Mouse (Mus musculus) kidney, embryonic 16.5 days (tissue): ENCODE results near the gene Mn1. TPM values are rescaled to one million over a fixed set of nuclear protein-coding genes. Genes with fewer than 3 reads are reported as not detected.

Source experiments
- ATAC-seq: fragments of 200-750 bp; cut with Nextera tagmentation; 2 replicates; pipeline ENCODE4 v1.8.0; 2017; ENCODE audit warnings: moderate TSS enrichment; ENCODE audit not compliant: low FRiP score, low TSS enrichment
- H3K27ac ChIP-seq: fragments of 300-500 bp; sonication (generic); 2 replicates; pipeline ENCODE4 v1.5.1; 2014; ENCODE audit warnings: low read length
- H3K27me3 ChIP-seq: fragments of 300-500 bp; sonication (generic); 2 replicates; pipeline ENCODE4 v1.6.1; 2014; ENCODE audit warnings: low read length, control low read depth, mixed read lengths; ENCODE audit not compliant: insufficient read depth
- H3K36me3 ChIP-seq: fragments of 300-500 bp; sonication (generic); 2 replicates; pipeline ENCODE4 v1.6.1; 2014; ENCODE audit warnings: low read length, control low read depth, mixed read lengths; ENCODE audit not compliant: insufficient read depth
- H3K4me1 ChIP-seq: fragments of 300-500 bp; sonication (generic); 2 replicates; pipeline ENCODE4 v1.6.1; 2014; ENCODE audit warnings: low read length, control low read depth, mixed read lengths; ENCODE audit not compliant: insufficient read depth
- H3K4me2 ChIP-seq: fragments of 300-500 bp; sonication (generic); replicated peaks from 2 replicates; pipeline ENCODE4 v1.6.1; 2014; ENCODE audit warnings: low read depth, low read length
- H3K4me3 ChIP-seq: fragments of 300-500 bp; sonication (generic); 2 replicates; pipeline ENCODE4 v1.5.1; 2014; ENCODE audit warnings: mild to moderate bottlenecking, low read length
- H3K9ac ChIP-seq: fragments of 300-500 bp; sonication (generic); replicated peaks from 2 replicates; pipeline ENCODE4 v1.6.1; 2014; ENCODE audit warnings: low read length
- H3K9me3 ChIP-seq: fragments of 300-500 bp; sonication (generic); 2 replicates; pipeline ENCODE4 v1.6.1; 2016; ENCODE audit warnings: low read length, control low read depth
- WGBS: fragments of 180-500 bp; shearing (Covaris S2); extraction: QIAGEN DNeasy Blood & Tissue Kit; methylation state at CpG from one replicate; pipeline ENCODE4 v1.1.7; 2014; 5-methylcytosine and 5-hydroxymethylcytosine counted together
- polyA plus RNA-seq: library from polyadenylated mRNA; unstranded; fragments of >200 nt; fragmentation: Nextera tagmentation; extraction: Ambion mirVana; gene quantifications from 2 replicates; pipeline ENCODE4 v1.2.1, GENCODE M21; 2015

Gene Mn1
- polyA plus RNA-seq, 1 experiment from 2014 or later: 6.9 TPM

DNA sequence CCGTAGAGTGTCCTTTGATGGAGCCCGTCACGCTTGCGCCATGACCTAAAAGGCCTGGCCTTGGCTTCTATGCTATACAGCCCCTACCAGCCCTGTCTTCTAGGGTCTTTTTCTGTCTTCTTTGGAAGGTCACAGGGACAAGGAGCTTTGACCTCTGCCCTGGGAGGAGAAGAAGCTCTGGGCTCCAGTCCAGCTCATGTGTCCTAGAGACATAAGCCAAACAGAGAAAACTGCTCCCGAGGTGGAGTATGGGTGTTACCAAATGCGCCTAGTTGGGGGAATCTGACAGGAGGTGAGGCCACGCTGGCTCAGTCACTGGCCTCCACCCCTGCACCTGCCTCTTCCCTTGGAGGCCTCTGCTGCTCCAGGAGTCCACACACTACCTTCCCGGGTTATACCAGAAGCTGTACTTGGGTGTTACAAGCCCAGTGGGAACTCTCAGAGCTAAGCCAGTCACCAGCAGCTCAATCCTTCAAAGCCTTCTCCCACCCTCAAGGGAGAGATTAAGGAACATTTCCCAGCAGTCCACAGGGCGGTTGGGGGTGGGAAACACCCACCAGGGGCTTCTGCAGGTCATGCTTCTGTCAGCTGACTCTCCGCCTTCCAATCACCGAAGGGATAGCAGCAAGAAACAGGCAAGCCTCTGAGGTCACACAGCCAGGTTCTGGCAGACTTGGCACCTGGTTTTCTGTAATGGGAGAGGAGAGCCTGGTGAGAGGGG, 25.1 kb downstream of the Mn1 start:
- ATAC-seq: no peak; the same call in 1 of the 2 replicates
- 67% methylated on average over 11 of the region's 11 CpGs for WGBS
- H3K36me3 ChIP-seq: no peaks in the 10 kb centered on the region
- H3K9ac ChIP-seq: no peak overlapping the region
- H3K4me1 ChIP-seq: no peaks in the 10 kb centered on the region
- H3K4me2 ChIP-seq: no peak overlapping the region
- no peaks in the 10 kb centered on the region for H3K9me3 ChIP-seq
- no peak overlapping the region for H3K4me3 ChIP-seq
- H3K27me3 ChIP-seq: 0 out of 2 replicates have a peak, but pooled peaks cover 2% of the 10 kb centered on the region
- H3K27ac ChIP-seq: no peak overlapping the region

DNA sequence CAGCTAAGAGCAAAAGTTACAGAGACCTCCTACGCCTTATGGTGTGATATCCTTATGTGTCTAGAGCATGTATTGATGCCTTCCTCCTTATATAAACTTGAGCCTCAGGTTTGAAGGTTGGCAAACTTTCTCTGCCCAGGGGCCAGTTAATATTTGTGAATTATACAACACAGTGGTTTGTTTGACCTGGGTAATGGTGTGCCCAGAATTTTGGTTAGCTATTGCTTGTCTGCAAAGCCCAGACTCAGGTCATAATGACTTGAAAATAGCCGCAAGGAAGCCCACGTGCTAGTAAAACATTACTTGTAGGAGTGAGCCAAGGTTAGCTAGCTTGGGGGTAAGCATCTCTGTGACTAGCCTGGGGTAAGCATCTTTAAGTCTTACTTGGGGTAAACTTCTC, 26.5 kb downstream of the Mn1 start:
- H3K9me3 ChIP-seq: no peaks in the 10 kb centered on the region
- 88% methylated on average over 3 of the region's 3 CpGs for WGBS
- no peak for ATAC-seq

GRCm38 (mm10) chr5:111444361-111444760, 27.2 kb downstream of the Mn1 start:
- H3K36me3 ChIP-seq: no peaks in the 10 kb centered on the region
- 79% methylated on average over 4 of the region's 4 CpGs for WGBS
- H3K4me2 ChIP-seq: no peak overlapping the region
- H3K9ac ChIP-seq: no peak overlapping the region
- no peak for ATAC-seq
- H3K27me3 ChIP-seq: 0 out of 2 replicates have a peak, but pooled peaks cover 2% of the 10 kb centered on the region
- no peak overlapping the region for H3K27ac ChIP-seq
- no peak overlapping the region for H3K4me3 ChIP-seq
- H3K4me1 ChIP-seq: no peaks in the 10 kb centered on the region
- H3K9me3 ChIP-seq: no peaks in the 10 kb centered on the region

More for the DNA sequence above, 26.5 kb downstream of the Mn1 start:
- Histone ChIP-seq H3K4me3 (no peak overlapping the region), H3K36me3 (no peaks in the 10 kb centered on the region), H3K4me2 (no peak overlapping the region), H3K9ac (no peak overlapping the region), H3K4me1 (no peaks in the 10 kb centered on the region), H3K27me3 (0 out of 2 replicates have a peak, but pooled peaks cover 2% of the 10 kb centered on the region), H3K27ac (no peak overlapping the region)

DNA sequence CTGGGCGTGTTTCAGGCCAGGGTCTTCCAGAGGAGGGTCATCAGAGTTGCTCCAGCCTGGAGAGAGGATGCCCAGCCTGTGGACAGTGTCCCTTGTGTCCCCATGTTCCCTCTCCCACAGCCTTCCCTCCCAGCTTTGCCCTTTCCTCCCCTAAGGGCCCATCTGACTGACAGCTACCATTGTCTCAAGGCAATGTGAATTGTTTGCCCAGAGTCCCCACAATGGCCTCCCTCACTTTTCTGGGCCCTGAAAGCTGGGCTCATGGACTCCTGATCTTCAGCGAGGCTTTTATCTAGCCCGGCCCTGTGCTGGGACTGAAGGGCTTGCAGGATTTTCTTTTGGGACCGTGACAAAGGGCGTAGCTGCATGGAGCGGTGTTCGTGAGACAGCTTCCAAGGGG, 29.5 kb downstream of the Mn1 start:
- Histone ChIP-seq H3K36me3 (no peaks in the 10 kb centered on the region), H3K9me3 (no peaks in the 10 kb centered on the region), H3K27me3 (peaks cover 2% of the 10 kb centered on the region; the same call in 1 of the 2 replicates), H3K4me3 (no peak overlapping the region), H3K9ac (no peak overlapping the region), H3K27ac (no peak overlapping the region), H3K4me2 (no peak overlapping the region), H3K4me1 (no peaks in the 10 kb centered on the region)
- no peak for ATAC-seq
- WGBS: 88% methylated on average over 7 of the region's 7 CpGs

- Histone ChIP-seq H3K36me3 (no peaks in the 10 kb centered on the region), H3K4me2 (no peak overlapping the region), H3K4me3 (no peak overlapping the region), H3K27ac (no peak overlapping the region), H3K9ac (no peak overlapping the region), H3K27me3 (no peaks in the 10 kb centered on the region; the same call in 1 of the 2 replicates), H3K4me1 (no peaks in the 10 kb centered on the region), H3K9me3 (no peaks in the 10 kb centered on the region)
- no peak for ATAC-seq
- 70% methylated on average over 8 of the region's 8 CpGs for WGBS
These were observed 32.5 kb downstream of the Mn1 start for GRCm38 (mm10) chr5:111449700-111450099.

- H3K4me3 ChIP-seq: no peak overlapping the region
- H3K27ac ChIP-seq: no peak overlapping the region
- ATAC-seq: no peak; the same call in 1 of the 2 replicates
- no peak overlapping the region for H3K4me2 ChIP-seq
- H3K9ac ChIP-seq: no peak overlapping the region
- H3K36me3 ChIP-seq: peaks cover 4% of the 10 kb centered on the region; the same call in 1 of the 2 replicates
- WGBS: 82% methylated on average over 5 of the region's 5 CpGs
- no peaks in the 10 kb centered on the region; the same call in none of the 2 replicates for H3K27me3 ChIP-seq
- no peaks in the 10 kb centered on the region; the same call in 1 of the 2 replicates for H3K9me3 ChIP-seq
- no peaks in the 10 kb centered on the region for H3K4me1 ChIP-seq
These were observed 37.1 kb downstream of the Mn1 start for GRCm38 (mm10) chr5:111454240-111454639.

GRCm38 (mm10) chr5:111454876-111455275, 37.7 kb downstream of the Mn1 start:
- 69% methylated on average over 6 of the region's 6 CpGs for WGBS

DNA sequence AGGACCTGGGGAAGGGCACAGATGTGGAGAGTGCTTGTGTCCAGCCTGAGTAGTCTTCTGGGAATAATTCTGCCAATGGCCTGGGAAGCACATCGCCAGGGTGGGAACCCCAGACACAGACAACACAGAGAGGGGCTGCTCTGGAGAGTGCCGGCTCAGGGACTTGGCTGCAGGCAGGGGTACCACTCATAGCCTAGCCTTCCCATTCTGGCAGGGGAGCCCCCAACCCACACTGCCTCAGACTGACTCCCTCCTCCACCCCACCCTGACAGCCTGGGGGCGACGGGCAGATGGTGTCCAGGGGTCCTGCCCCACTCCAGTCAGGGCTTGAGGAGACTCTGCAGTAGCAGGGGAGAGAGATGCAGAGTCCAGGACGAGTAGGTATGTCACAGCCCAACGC, 41.5 kb downstream of the Mn1 start:
- Histone ChIP-seq H3K4me3 (no peak overlapping the region), H3K4me1 (no peaks in the 10 kb centered on the region), H3K9me3 (no peaks in the 10 kb centered on the region; the same call in 1 of the 2 replicates), H3K4me2 (no peak overlapping the region), H3K9ac (no peak overlapping the region), H3K27me3 (no peaks in the 10 kb centered on the region; the same call in 1 of the 2 replicates), H3K36me3 (peaks cover 4% of the 10 kb centered on the region; the same call in 1 of the 2 replicates), H3K27ac (no peak overlapping the region)
- peak; percentile 47; the same call in 1 of the 2 replicates for ATAC-seq
- WGBS: 71% methylated on average over 6 of the region's 6 CpGs

More at GRCm38 (mm10) chr5:111454876-111455275, 37.7 kb downstream of the Mn1 start:
- no peaks in the 10 kb centered on the region for H3K4me1 ChIP-seq
- H3K4me2 ChIP-seq: no peak overlapping the region
- ATAC-seq: no peak
- no peak overlapping the region for H3K9ac ChIP-seq
- H3K27ac ChIP-seq: no peak overlapping the region
- no peaks in the 10 kb centered on the region; the same call in 1 of the 2 replicates for H3K9me3 ChIP-seq
- H3K4me3 ChIP-seq: no peak overlapping the region
- no peaks in the 10 kb centered on the region; the same call in none of the 2 replicates for H3K27me3 ChIP-seq
- peaks cover 4% of the 10 kb centered on the region; the same call in 1 of the 2 replicates for H3K36me3 ChIP-seq

DNA sequence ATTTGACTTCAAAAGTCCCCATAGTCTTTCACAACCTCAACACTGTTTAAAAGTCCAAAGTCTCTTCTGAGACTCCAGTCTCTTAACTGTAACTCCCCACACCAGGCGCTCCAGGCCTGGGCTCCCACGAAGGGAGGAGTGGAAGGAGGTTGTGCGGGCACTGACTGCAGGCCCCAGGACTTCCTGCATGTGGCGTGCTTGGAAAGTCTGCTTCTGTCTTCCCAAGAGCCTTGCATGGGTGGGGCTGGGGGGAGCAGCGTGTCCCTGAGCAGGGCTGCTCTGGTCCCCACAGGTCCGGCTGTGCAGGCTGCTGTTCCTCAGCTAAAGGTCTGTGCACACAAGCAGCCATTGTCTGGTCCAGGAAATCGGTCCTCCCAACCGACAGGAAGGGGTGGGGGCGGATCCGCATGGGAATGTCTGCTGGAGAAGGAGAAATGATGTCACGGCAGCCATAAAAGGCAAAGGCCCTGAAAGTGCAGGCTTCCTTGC, 48.7 kb downstream of the Mn1 start:
- Histone ChIP-seq H3K4me2 (no peak overlapping the region), H3K4me1 (peaks cover 7% of the 10 kb centered on the region; the same call in 1 of the 2 replicates), H3K36me3 (no peaks in the 10 kb centered on the region), H3K4me3 (no peak overlapping the region), H3K27ac (peak overlapping the region; percentile 80), H3K9me3 (peaks cover 8% of the 10 kb centered on the region; the same call in 1 of the 2 replicates), H3K27me3 (no peaks in the 10 kb centered on the region), H3K9ac (no peak overlapping the region)
- peak; percentile 85 for ATAC-seq
- WGBS: 51% methylated on average over 11 of the region's 11 CpGs

DNA sequence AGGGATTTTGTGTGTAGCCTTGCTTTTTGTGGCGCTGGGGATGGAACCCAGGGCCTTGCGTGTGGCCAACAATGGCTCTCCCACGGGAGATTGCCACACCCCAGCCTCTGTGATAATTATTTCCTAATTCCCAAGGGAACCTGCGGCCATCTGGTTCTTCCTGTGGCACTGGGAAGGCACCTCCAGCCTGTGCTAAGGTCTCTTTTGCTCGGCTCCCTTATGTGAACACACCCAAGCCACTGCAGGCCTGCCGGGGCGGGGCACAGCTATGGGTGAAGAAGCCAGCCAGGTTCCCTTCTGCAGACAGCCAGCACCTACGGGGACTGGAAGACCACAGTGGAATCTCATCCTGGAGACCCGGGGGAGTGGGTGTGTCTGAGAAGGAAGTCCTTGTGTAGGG, 49.3 kb downstream of the Mn1 start:
- H3K9ac ChIP-seq: no peak overlapping the region
- ATAC-seq: peak; percentile 46; the same call in 1 of the 2 replicates
- peaks cover 8% of the 10 kb centered on the region; the same call in 1 of the 2 replicates for H3K9me3 ChIP-seq
- 67% methylated on average over 9 of the region's 9 CpGs for WGBS
- H3K4me2 ChIP-seq: no peak overlapping the region
- peaks cover 7% of the 10 kb centered on the region; the same call in 1 of the 2 replicates for H3K4me1 ChIP-seq
- H3K27me3 ChIP-seq: no peaks in the 10 kb centered on the region
- no peaks in the 10 kb centered on the region for H3K36me3 ChIP-seq
- no peak overlapping the region for H3K4me3 ChIP-seq
- peak overlapping the region; percentile 80; the same call in 1 of the 2 replicates for H3K27ac ChIP-seq
